Mouse (Mus musculus): ENCODE data around the gene Nploc4.

GRCm38 (mm10) chr11:120360755-120361154 is 76.8 kb downstream of the Nploc4 start:
- TF ChIP-seq CTCF (IDR thresholded peaks at IDR 0.05; ENCODE audit: control insufficient read depth, insufficient read depth, insufficient read length) (no peak), MYOD1 (IDR thresholded peaks at IDR 0.05; ENCODE audit: control insufficient read depth, insufficient read length, low read depth) (no peak), MAX (IDR thresholded peaks at IDR 0.05) (no peak), CEBPB (IDR thresholded peaks at IDR 0.05; ENCODE audit: low read depth) (no peak), USF1 (IDR thresholded peaks at IDR 0.05; ENCODE audit: low read depth) (no peak), MYOG (IDR thresholded peaks at IDR 0.05; ENCODE audit: control insufficient read depth, extremely low read depth, insufficient read length) (no peak), FOSL1 (IDR thresholded peaks at IDR 0.05; ENCODE audit: insufficient read depth, low read length, poor library complexity, severe bottlenecking) (no peak)

Measured in C2C12 (cell line).